Mouse (Mus musculus) testis, adult 2 months (tissue): ENCODE results near the gene Anxa4.

Experiments used
- CTCF ChIP-seq: fragments of 200-500 bp; IDR thresholded peaks from 2 replicates; pipeline ENCODE4 v1.5.1; 2012; ENCODE audit warnings: low read depth, mild to moderate bottlenecking, inconsistent platforms, low read length, moderate library complexity; ENCODE audit not compliant: control insufficient read depth, insufficient read depth, insufficient replicate concordance
- POLR2A ChIP-seq: fragments of 200-500 bp; IDR thresholded peaks from 2 replicates; pipeline ENCODE4 v1.6.1; 2012; ENCODE audit warnings: low read depth, mild to moderate bottlenecking, inconsistent platforms, low read length, moderate library complexity; ENCODE audit not compliant: control insufficient read depth

DNA sequence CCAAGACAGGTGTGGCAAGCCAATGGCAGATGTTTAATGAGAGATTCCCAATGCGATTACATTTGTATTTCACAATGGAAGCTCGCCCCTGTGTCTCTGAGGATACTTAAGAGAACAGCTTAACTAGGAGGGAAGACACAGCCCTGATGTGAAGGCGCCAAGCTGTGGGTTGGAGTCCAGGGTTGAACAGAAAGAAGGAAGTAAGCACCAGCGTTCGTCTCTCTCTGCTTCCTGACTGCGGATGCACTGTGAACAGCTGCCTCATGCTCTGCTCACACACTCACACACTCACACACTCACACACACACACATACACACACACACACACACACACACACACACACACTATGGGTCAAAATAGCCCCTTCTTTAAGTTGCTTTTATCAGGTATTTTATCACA is 36.4 kb upstream of the Anxa4 start:
- TF ChIP-seq CTCF: no peak
- TF ChIP-seq POLR2A: no peak
